Mouse (Mus musculus): ENCODE results near the gene Nudt4.
A peak's percentile ranks its signal among the peaks of the same experiment; 100 is the strongest.

Nudt4 gene

DNA sequence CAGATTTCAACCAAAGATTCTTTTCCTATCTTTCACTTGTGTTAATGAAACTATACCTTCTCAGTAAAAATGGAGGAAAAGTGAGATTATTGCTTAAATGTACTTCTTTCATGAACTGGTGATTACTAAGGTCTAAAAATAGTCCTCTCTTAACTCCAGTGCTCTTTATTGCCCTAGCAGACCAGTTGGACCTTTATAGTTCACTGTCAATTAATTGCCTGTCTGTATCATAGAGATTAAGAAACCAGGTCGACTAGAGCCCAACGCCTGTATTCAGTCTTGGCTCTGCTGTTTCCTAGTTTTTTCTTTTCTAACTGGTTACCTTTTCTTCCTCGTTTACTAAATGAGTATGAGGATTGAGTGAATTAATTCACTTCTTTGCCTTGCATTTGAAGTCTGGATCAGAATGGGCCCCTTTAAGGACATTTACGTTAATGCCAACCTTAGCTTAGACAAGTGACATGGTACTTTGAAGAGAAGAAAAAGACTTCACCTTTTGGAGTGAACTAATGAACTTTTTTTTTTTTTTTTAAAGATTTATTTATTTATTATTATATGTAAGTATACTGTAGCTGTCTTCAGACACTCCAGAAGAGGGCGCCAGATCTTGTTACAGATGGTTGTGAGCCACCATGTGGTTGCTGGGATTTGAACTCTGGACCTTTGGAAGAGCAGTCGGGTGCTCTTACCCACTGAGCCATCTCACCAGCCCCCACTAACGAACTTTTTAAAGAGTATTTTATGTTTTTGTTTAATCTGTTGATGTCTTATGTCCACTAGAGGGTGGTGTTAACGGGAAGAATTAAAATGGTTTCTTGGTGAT lies 28.3 kb downstream of the Nudt4 start:
- no peak for DNase-seq

DNA sequence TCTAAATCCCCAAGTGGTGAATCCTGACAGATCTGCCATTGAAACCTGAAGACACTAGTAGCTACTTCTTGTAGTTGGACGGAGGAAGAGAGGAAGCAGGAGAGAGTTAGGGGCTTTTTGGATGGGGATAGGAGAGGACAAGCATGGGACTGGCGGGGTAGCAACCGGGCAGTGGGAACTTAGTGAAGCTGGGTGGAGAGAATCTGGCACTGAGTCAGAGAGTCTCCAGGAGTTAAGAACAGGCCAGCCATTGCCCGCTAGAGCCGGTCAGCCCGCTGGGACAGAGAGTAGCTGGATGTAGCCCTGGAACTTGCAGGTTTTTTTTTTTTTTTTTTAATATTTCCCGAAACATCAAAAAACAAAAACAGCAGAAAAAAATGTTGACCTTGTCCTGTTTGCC lies 30.6 kb downstream of the Nudt4 start:
- DNase-seq, result no peak

DNA sequence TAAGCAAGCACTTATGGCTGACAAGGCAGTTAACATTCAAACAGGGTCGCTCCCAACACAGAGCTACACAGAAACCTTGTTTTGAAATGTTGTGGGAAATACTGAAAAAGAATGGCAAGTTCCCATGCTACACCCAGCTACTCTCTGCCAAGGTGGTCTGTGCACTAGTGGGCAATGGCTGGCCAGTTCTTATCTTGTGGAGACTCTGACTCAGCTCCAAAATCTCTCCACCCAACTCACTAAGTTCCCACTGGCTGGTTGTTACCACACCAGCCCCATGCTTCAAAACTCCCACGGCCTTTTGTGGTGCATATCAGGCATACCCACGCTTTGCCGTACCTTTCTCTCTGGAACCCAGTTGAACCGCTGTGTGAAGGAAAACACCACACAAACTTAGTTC lies 31.0 kb downstream of the Nudt4 start:
- DNase-seq, result no peak

DNA sequence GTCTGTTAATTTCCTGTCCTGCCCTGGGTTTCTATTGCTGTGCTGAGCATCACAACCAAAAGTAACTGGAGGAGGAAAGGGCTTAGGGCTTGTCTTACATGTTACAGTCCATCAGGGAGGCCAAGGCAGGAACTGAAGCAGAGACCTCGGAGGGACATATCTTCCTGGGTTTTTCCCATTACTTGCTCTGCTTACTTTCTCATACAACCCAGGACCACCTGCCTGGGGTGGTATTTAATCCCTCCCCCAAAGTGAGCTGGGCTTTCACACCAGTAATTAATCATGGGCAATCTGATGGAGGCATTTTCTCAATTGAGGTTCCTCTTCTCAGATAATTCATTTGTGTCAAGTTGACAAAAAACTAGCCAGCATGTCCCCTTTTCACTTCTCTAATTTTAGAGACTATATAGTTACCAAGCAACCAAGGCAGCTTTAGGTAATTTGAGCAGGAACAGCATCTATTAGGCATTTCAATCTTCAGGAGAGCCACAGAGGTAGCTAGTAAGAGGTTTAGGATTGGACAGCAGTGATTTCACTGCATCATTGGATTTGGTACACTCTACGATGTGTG lies 33.3 kb downstream of the Nudt4 start:
- DNase-seq, result no peak

DNA sequence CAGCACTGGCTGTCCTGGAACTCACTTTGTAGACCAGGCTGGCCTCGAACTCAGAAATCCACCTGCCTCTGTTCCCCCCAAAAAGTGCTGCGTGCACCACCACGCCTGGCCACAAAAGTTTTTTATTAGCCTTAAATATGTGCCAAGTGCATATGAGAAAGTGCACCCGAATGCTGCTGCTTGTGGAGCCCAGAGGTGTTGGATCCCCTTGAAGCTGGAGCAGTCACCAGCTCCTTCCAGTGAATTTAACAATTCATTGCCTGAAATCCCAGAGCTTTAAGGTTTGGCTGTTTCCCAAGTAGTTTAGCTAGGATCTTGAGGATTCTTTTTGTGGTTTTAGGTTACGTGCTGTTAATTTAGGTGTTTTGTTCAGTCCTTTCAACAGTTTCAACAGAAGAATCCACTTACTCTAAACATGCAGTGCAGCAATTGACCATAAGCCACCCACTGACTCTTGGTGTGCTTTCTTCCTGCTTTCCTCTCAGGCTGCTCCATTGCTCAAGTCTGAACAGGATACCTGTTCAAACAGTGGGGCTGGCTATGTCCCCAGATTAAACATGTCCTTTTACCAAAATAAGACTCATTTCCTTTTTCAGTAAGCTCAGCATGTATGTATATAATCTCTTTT lies 37.3 kb downstream of the Nudt4 start:
- DNase-seq, result no peak

DNA sequence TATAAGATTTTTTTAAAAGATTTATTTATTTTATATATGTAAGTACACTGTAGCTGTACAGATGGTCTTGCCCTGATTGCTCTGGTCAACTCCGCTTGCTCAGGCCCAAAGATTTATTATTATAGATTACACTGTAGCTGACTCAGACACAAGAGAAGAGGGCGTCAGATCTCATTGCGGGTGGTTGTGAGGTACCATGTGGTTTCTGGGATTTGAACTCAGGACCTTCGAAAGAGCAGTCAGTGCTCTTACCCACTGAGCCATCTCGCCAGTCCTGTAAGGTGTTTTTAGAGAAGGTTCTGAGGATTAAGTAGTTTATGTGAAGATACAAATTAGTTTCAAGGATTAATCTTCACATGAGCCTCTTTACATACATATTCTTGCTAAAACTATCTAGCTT lies 38.1 kb downstream of the Nudt4 start:
- DNase-seq, result no peak

DNA sequence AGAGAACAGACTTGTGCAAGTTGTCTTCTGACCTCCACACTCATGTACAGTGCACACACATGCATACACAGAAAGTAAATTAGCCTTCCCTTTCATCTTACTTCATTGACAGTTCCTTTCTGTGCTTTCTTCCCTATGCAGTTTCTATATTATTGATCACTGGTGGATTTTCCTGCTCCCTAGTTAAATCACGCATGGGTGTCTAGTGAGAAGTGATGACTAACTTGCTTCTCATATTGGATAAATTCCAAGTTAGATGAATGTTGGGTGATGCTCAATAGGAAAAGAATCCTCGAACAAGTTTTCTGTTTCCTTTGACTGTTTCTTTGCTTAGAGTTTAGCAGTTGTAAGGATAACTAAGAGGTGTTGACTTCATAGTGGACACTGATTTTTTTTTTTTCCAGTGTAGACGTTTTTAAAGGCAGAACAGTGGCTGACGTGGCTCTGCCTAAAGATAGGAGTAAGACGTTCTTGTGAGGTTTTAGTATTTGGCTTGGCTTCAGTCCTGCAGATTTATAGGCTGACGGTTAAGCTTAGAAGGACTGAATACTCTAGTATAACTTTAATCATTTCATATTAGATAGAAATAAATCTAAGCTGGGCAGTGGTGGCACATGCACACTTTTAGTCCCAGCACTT lies 38.8 kb downstream of the Nudt4 start:
- DNase-seq, result no peak

DNA sequence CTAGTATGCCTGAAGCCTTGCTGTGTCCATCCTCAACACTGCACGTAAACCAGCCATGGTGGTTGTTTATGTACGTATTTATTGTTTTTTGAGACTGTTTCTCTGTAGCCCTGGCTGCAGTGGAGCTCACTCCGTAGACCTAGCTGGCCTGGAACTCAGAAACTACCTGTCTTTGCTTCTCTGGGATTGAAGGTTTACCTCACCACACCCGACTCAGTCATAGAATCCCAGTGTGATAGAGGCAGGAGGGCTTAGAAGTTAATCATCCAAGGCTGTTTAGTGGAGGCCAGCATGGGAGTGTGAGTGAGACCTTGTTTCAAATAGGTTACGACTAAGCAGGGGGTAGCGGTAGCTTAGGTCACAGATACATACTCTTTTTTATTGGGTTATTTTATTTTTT lies 46.3 kb downstream of the Nudt4 start:
- DNase-seq, result no peak

DNA sequence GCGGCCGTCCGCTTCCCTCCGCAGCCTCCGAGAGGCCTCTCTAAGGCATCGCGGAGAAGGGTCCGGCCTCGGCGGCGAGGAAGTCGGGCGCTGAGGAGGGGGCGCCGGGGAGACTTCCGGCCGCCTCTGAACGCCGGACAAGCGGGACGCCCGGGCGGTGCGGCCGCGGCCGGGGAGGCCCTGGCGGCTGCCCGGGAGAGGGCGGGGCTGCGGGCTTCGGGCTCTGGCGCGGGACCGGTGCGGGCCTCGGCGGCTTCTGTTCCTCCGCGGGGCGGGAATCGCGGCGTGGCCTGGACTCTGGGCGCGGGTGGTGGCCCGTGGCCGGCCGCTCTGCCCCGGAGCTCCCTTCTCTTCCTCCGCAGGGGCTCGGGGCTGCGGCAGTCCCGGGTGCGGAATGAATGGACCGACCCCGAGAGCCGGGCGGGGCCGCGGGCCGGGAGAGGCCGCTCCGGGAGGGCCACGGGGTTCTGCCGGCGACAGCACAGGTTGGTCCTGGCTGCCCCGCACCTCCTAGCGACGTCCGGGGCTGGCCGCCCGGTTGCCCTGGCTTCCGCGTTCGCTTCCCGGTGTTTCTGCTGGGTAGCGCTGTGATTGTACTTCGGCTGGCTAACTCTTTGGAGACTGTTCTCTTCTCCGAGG lies 48.5 kb downstream of the Nudt4 start:
- DNase-seq, result peak; percentile 43

DNA sequence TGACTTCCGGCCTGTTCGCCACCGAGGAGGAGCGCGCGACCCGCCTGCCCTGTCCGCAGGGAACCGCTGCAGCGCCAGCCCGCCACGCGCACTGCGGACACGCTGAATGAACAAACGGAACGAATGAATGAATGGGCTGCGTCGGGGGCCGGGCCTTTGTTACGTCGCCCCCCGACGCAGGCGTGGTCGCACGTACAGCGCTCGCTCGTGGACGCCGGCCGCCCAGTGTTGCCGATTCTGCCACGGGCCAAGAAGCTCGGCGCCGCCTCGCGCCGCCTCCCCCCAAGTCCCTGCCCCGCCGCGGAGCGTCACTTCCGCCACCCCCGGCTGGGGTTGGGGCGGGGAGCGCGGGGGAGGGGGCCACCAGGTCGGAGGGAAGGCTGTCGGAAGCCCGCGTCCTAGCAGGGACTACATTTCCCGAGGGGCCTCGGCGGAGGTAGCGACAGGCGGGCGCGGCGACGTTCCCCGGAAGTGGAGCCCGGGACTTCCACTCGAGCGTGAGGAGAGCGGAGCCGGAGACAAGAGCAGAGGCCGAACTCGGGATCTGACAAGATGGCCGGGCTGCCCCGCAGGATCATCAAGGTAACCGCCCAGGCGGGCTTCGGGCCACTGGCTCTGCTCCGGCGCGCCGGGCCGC lies 49.2 kb downstream of the Nudt4 start, which contains the start of gene Ube2n:
Gene Ube2n, plus strand, starts transcription at position 490 of the 637 bp plus-strand sequence.
- DNase-seq, result peak; percentile 96

DNA sequence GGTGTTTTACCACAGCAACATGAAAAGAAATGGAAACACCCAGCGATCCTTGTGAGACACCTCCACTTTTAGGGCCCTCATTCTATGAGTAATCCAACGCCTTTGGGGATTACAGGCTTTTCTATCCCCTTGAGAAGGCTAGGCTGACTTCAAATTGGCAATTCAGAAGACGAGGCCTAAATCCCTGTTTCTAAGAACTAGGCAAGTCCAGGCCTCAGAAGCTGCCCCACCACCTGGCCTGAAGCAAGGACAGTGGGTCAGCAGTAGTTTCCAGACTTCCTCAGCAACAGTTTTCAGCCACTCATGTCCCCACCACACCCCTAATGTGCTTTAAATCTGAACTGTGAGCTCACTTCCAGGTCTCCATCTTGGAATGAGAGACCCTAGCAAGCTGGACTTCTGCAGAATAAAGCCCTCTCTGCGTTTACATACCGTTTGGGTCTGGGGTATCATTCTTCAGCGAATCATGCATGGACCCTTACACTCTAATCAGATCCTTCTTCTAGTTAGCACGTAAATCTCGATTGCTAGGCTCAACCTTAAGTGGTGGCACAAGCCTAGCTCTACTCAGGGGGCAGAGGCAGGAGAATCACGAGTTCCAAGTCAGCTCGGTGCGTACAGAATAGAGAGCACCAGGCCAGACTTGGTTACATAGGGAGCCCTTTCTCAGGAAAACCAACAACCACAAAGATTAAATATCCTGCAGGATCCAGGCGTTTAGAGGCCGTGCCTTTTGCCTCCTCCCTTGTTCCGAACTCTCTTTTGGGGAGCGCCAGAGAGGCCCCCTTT lies 50.0 kb downstream of the Nudt4 start:
- DNase-seq, result no peak

DNA sequence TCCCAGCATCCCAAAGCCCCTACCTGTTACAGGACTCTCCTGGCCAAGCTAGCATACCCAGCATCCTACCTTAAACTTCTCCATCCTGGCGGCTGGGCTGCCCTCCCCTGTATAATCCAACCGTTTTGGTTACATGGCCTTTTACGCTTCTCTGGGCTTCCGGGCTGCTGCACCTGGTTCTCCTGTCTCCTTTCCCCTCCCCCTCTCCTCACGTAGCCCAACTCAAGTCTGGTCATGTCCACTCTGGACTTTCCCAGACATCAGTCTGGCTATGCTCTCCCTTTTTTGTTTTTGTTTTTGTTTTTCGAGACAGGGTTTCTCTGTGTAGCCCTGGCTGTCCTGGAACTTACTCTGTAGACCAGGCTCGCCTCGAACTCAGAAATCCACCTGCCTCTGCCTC lies 51.3 kb downstream of the Nudt4 start:
- no peak for DNase-seq

DNA sequence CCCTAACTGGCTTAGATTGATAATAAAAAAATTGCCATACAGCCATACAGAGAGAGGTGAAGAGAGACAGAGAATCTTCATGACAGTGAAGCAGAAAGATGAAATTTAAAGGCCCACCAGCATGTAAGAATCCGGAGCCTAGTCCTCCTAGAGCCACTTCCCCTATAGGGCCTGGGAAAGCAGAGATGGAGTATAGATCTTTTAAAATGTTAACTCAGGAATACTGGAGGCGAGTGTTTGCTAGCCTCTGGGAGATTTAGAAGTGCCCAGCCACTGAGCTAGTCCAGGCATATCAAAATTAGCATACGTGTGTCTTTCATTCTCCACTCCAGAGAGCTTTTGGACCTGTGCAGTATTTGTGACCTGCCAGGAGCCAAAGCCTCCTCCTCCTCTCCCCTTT lies 54.7 kb downstream of the Nudt4 start:
- DNase-seq, result no peak

DNA sequence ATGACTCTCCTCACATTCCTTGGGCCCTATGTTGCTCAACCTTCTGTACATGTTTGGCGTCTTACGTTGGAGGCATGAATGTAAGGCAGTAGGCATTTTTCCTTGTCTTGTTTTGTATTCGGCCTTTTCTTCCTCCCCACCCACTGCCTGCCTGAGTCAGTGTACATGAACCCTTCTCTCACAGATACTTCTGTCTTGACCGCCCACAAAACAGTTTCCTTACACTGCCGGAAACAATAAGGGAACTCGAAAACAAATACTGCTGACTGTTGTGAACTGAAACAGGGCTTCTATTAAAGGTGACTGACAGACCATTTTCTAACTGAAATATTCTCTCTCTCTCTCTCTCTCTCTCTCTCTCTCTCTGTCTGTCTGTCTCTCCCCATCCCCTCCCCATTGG lies 55.2 kb downstream of the Nudt4 start:
- DNase-seq, result no peak

DNA sequence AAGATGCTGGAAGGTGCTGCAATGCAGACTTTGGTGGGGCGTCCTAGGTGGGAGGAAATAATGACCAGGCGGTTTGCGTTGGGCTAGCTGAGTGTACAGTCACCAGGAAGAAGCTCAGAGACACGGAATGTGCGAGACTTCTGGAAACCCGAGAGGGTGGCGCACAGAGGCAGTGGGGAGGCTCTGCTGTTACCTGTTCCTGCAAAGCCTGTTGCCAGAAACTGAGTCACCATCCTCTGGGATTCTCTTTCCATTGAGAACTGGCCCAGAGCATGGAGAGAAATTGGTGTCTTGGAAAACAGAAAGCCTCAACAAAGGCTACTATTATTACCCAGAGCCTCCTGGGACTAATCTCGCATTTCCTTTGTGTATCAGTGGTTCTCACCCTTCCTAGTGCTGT lies 55.8 kb downstream of the Nudt4 start:
- DNase-seq, result no peak

DNA sequence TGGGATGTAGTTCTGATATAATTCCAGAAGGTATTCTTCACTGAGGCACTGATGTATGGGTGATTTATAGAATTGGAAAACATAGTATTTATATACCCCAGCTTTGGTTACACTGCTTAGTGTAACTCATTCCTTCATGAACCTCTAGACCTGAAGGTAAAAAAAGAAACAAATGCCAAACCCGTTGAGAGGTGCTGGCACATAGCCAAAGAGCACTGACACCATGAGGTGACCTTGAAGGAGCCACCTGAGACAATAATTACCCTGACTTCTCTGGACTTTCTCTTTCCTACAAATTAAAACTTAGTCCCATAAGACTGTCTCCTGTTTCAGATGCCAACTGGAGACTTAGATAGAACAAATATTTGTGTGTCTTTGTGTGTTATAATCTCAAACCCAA lies 59.6 kb downstream of the Nudt4 start:
- no peak for DNase-seq

DNA sequence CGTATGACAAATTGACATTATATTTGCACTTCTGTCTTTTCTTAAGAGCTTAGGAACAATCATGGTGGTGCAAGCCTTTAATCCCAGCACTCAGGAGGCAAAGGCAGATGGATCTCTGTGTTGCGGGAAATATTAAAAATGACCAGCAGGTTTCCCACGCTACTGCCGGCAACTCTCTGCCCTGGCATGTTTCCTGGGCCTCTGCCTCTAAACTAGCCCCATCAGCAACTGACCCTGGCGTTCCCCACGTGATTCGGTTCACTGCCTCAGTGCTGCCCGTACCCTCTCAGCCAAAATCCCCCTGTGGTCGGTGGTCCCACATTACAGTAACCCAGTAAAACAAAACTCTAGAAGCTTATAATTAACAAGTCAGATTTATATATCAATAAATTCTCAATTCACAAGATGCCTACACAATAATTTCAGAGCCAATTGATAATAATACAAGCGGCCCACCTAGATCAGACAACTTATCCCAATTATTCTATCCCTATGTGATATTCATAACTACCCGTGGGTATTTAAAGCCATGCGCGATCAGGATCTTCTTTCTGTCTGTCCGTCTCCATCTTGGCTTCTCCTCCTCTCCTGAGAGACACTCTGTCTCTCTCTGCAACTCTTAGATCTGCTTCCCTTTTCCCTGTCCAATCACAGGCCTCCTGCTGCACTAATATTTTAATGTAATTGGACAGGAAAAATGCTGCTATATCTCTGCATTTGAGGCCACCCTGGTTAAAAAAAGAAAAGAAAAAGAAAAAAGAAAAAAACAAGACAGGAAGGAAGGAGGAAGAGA lies 60.3 kb downstream of the Nudt4 start:
- no peak for DNase-seq

DNA sequence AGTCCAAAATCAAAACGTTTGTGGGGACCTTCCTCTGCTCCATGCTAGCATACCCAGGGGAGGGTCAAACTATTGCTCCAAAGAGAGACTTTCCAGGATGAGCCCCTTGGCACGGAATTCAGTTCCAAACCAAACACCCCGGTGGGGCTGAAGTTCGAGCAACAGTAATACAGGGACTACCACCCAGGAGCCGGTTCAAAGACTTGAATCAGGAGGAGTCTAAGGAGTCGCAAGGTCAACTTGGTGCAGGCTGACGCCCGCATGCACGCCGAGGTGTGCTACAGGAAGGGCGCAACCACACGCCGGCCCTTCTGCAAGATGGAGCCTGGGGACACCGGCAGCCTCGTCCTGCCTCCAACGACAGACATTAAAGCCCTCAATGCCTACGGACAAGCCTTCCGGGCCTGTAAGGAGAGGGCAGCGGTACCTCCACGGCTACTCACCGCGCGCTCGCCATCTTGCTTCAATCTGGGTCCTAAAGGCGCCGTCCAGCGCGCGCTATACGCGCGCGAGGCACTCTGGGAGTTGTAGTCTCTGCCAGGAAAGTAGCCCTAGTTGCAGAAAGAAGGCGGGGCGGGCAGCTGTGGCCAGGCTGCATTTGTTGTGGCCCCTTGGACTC lies 62.4 kb downstream of the Nudt4 start, which contains the start of gene Mrpl42:
Gene Mrpl42, minus strand, starts transcription at position 478 of the 619 bp plus-strand sequence.
- DNase-seq, result peak; percentile 84

DNA sequence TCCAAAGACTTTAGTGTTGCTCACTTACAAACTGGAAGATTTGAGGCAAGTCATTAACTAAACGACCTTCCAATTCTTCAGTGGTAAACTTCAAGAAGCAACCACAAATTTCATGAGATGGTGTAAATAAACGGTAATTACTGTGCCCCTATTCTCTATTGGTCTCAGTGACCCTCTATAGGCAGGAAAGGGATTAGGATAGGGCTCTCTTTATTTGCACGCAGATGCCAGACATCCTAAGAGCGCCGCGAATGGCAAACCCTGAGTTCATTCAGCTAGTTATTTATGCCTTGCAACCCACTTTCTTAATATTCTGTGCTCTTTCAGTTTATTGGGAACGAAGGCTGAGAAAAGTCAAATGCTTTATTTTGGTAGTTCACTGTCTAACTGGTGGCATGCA lies 62.9 kb downstream of the Nudt4 start:
- no peak for DNase-seq
